Mouse (Mus musculus): ENCODE results near the gene Stac2. TPM values are rescaled to one million over a fixed set of nuclear protein-coding genes. Genes with fewer than 3 reads are reported as not detected.

Gene Stac2
- polyA plus RNA-seq, 2 experiments, result 1.0 to 1.4 TPM

DNA sequence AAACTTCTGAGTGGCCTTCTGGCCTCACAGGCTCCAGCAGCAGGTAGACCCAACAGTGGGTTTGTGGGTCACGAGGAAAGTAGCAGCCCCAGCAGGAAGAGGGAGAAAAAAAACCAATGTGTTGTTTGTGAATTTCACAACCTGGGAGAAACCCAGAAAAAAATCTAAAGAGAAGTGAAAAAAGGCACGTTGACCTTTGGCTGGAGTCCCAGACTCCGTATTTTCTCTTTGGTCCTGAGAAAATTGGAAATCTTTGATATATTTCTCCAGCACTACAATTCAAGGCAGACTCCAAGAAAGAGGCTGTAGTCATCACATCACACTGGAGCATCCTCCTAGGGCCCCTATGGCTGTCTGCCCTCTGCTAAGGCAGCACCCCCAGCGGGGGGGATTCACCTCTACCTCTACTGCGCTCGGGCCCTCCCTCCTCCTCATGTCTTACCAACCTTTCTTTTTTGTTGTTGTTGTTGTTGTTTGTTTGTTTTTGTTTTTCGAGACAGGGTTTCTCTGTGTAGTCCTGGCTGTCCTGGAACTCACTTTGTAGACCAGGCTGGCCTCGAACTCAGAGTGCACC, 55.8 kb downstream of the Stac2 start:
- Histone ChIP-seq H3K36me3 (ENCODE audit: control insufficient read depth, insufficient read depth, low read length) (no peaks in the 10 kb centered on the region), H3K9me3 (ENCODE audit: control insufficient read depth, low read length) (no peaks in the 10 kb centered on the region), H3K4me3 (replicated peaks; ENCODE audit: low read length) (no peak overlapping the region), H3K9ac (ENCODE audit: low read depth, low read length, severe bottlenecking) (no peak overlapping the region), H3K4me2 (replicated peaks; ENCODE audit: low read depth, low read length, severe bottlenecking) (no peak overlapping the region), H3K27ac (replicated peaks; ENCODE audit: low read depth, low read length) (no peak overlapping the region), H3K27me3 (ENCODE audit: control insufficient read depth, insufficient read depth, low read length) (peaks cover 8% of the 10 kb centered on the region; the same call in 1 of the 2 replicates), H3K4me1 (ENCODE audit: control insufficient read depth, insufficient read depth, low read length) (peaks cover 13% of the 10 kb centered on the region; the same call in 1 of the 2 replicates)
- ATAC-seq (ENCODE audit: low FRiP score, low read depth) (no peak), DNase-seq (ENCODE audit: low spot score) (no peak)
- TF ChIP-seq POLR2A (IDR thresholded peaks at IDR 0.05; ENCODE audit: borderline replicate concordance, extremely low read depth, insufficient read depth, insufficient read length), result no peak
- WGBS, result 76% methylated on average over 8 of the region's 8 CpGs

DNA sequence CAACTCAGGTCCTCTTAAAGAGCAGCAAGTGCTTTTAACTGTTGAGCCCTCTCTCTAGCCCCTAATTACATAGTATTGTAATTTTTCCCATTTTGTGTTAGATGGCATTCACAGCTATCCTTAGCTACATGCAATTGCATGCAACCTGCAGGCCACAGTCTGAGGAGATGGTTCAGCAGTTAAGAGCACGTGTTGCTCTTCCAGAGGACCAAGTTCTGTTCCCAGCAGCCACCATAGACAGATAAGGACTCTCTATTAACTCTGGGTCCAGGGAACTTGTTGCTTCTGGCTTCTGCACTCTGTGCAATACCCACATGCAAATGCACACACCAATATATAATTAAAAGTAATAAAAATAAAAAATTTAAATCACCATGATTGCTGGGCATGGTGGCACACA, 56.6 kb downstream of the Stac2 start:
- DNase-seq (ENCODE audit: low spot score) (no peak), ATAC-seq (ENCODE audit: low FRiP score, low read depth) (no peak)
- Histone ChIP-seq H3K27me3 (ENCODE audit: control insufficient read depth, insufficient read depth, low read length) (peaks cover 5% of the 10 kb centered on the region; the same call in 1 of the 2 replicates), H3K36me3 (ENCODE audit: control insufficient read depth, insufficient read depth, low read length) (no peaks in the 10 kb centered on the region), H3K9ac (ENCODE audit: low read depth, low read length, severe bottlenecking) (no peak overlapping the region), H3K27ac (replicated peaks; ENCODE audit: low read depth, low read length) (no peak overlapping the region), H3K4me3 (replicated peaks; ENCODE audit: low read length) (no peak overlapping the region), H3K9me3 (ENCODE audit: control insufficient read depth, low read length) (no peaks in the 10 kb centered on the region), H3K4me1 (ENCODE audit: control insufficient read depth, insufficient read depth, low read length) (peaks cover 8% of the 10 kb centered on the region; the same call in 1 of the 2 replicates), H3K4me2 (replicated peaks; ENCODE audit: low read depth, low read length, severe bottlenecking) (no peak overlapping the region)
- WGBS, result 82% methylated on average over 1 of the region's 1 CpGs
- TF ChIP-seq POLR2A (IDR thresholded peaks at IDR 0.05; ENCODE audit: borderline replicate concordance, extremely low read depth, insufficient read depth, insufficient read length), result no peak

DNA sequence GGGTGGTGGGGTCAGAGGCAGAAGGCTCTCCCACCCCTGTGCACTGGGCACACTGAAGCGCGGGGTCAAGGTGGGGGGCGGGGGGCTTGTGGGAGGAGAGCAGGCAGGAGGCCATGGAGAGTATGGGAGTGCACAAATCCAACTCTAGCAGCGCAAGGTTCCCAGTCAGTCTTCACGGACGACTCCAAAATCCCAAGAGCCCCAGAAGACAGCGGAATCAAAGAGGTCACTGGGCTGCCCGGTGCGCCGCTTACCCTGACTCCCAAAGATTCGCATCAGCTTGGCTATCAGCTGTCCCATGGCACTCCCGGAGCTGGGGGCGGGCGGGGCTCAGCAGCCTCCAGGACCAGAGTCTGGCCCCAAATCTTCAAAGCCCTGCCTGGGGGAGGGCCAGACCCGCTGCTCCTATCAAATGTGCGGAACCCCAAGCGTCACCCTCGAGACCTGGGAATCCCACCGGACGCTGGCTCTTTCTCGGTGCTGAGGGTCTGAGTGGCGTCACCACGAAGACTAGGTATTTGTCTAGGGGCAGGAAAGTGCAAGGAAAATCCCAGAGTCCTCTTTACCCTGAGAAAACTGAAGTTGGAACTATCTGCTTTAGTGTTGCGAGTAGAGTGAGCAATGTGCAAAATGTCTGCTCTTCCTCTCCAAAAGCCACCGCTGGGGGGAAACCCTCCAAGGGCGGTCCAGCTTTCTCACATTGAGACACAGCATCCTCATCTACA, 57.5 kb downstream of the Stac2 start, which contains the start of gene Arl5c:
Arl5c (minus strand) TSS at position 618 of the 725 bp plus-strand sequence.
- Histone ChIP-seq H3K36me3 (ENCODE audit: control insufficient read depth, insufficient read depth, low read length) (no peaks in the 10 kb centered on the region), H3K4me3 (replicated peaks; ENCODE audit: low read length) (peak within 1 kb of the TSS; percentile 47), H3K27ac (replicated peaks; ENCODE audit: low read depth, low read length) (no peak within 1 kb of the TSS), H3K9ac (ENCODE audit: low read depth, low read length, severe bottlenecking) (peak within 1 kb of the TSS; percentile 56), H3K9me3 (ENCODE audit: control insufficient read depth, low read length) (no peaks in the 10 kb centered on the region), H3K4me2 (replicated peaks; ENCODE audit: low read depth, low read length, severe bottlenecking) (peak within 1 kb of the TSS; percentile 94), H3K4me1 (ENCODE audit: control insufficient read depth, insufficient read depth, low read length) (peaks cover 8% of the 10 kb centered on the region; the same call in 1 of the 2 replicates), H3K27me3 (ENCODE audit: control insufficient read depth, insufficient read depth, low read length) (no peaks in the 10 kb centered on the region)
- TF ChIP-seq POLR2A (IDR thresholded peaks at IDR 0.05; ENCODE audit: borderline replicate concordance, extremely low read depth, insufficient read depth, insufficient read length), result no peak
- peak; percentile 48 for DNase-seq (ENCODE audit: low spot score)
- ATAC-seq (ENCODE audit: low FRiP score, low read depth), result peak; percentile 66
- WGBS, result under 1% methylated on average over 25 of the region's 26 CpGs

DNA sequence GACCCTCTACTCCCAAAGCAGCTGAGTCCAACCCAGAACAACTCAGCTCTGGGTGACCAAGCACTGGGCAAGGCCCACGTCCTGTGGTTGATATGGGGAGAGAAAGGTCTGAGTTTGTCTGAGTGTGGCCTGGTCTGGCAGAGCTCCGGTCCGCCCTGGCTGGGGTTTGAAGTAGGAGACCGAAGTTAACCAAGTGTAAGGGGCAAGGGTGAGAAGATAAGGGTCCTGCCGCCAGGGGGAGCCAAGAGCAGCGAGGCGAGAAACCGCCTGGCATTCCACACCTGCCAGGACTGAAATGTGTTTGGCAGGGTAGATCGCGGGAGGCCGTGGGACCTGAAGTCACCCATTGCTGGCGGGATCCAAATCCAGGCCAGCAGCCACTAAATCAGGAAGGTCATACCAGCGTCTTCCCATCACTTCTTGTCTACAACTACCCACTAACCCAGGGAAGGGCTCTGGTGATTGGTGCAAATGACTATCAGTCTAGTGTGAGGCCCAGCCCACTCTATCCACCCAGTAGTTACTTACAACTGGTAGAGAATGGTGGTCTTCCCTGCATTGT, 58.6 kb downstream of the Stac2 start:
- no peak for ATAC-seq (ENCODE audit: low FRiP score, low read depth)
- Histone ChIP-seq H3K36me3 (ENCODE audit: control insufficient read depth, insufficient read depth, low read length) (no peaks in the 10 kb centered on the region), H3K27me3 (ENCODE audit: control insufficient read depth, insufficient read depth, low read length) (no peaks in the 10 kb centered on the region), H3K27ac (replicated peaks; ENCODE audit: low read depth, low read length) (no peak overlapping the region), H3K4me3 (replicated peaks; ENCODE audit: low read length) (peak overlapping the region; percentile 47), H3K9me3 (ENCODE audit: control insufficient read depth, low read length) (no peaks in the 10 kb centered on the region), H3K9ac (ENCODE audit: low read depth, low read length, severe bottlenecking) (peak overlapping the region; percentile 56; the same call in 1 of the 2 replicates), H3K4me1 (ENCODE audit: control insufficient read depth, insufficient read depth, low read length) (peaks cover 12% of the 10 kb centered on the region; the same call in 1 of the 2 replicates), H3K4me2 (replicated peaks; ENCODE audit: low read depth, low read length, severe bottlenecking) (peak overlapping the region; percentile 94)
- no peak for TF ChIP-seq POLR2A (IDR thresholded peaks at IDR 0.05; ENCODE audit: borderline replicate concordance, extremely low read depth, insufficient read depth, insufficient read length)
- 10% methylated on average over 13 of the region's 13 CpGs for WGBS
- DNase-seq (ENCODE audit: low spot score), result peak; percentile 69

DNA sequence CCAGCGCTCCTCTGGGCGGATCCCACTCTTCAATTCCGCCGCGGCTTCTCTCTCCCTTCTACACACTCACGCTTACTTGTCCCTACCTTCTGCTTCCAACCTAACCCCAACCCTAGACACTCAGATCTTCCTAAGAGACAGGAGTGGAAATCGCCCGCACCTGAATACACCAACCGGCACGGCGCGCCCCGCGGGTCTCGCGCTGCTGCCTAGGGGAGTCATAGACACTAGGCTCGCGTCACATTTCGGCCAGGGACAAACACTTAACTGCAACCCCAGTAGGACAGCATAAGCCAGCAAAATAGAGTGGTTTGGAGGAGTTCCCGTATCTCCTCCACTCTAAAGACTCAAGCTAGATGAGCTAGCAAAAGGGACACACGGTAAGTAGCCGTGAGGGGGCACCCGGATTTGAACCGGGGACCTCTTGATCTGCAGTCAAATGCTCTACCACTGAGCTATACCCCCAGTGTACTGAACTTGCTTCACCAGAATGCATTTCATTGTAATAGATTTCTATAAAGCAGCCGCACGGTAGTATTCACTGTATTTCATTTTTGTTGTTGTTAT, 64.6 kb downstream of the Stac2 start:
- ATAC-seq (ENCODE audit: low FRiP score, low read depth) (peak; percentile 87), DNase-seq (ENCODE audit: low spot score) (peak; percentile 94)
- H3K27me3 ChIP-seq (ENCODE audit: control insufficient read depth, insufficient read depth, low read length), result peaks cover 26% of the 10 kb centered on the region
- H3K4me2 ChIP-seq (replicated peaks; ENCODE audit: low read depth, low read length, severe bottlenecking), result peak overlapping the region; percentile 57
- peak overlapping the region; percentile 55 for H3K9ac ChIP-seq (ENCODE audit: low read depth, low read length, severe bottlenecking)
- H3K36me3 ChIP-seq (ENCODE audit: control insufficient read depth, insufficient read depth, low read length), result no peaks in the 10 kb centered on the region
- H3K27ac ChIP-seq (replicated peaks; ENCODE audit: low read depth, low read length), result peak overlapping the region; percentile 59
- TF ChIP-seq POLR2A (IDR thresholded peaks at IDR 0.05; ENCODE audit: borderline replicate concordance, extremely low read depth, insufficient read depth, insufficient read length), result no peak
- under 1% methylated on average over 26 of the region's 26 CpGs for WGBS
- peak overlapping the region; percentile 86 for H3K4me3 ChIP-seq (replicated peaks; ENCODE audit: low read length)
- 0 out of 2 replicates have a peak, but pooled peaks cover 4% of the 10 kb centered on the region for H3K4me1 ChIP-seq (ENCODE audit: control insufficient read depth, insufficient read depth, low read length)
- no peaks in the 10 kb centered on the region for H3K9me3 ChIP-seq (ENCODE audit: control insufficient read depth, low read length)
